Mouse (Mus musculus) forebrain, embryonic 14.5 days (tissue): ENCODE measurements at regions not wholly inside any gene's neighbourhood (a gene's known extent, or its start where the extent isn't known, plus 50 kb on each side); places are given as distances from the start of the nearest gene placed in this dataset.

Experiments
- ATAC-seq: fragments of 200-750 bp; cut with Nextera tagmentation; 2 replicates; pipeline ENCODE4 v1.8.0; 2017; ENCODE audit warnings: mild to moderate bottlenecking, moderate library complexity
- DNase-seq: peaks from one replicate; pipeline ENCODE4 v3.0.0-alpha.2; 2015; ENCODE audit warnings: low spot score
- H3K27ac ChIP-seq: fragments of 300-500 bp; sonication (generic); 2 replicates; pipeline ENCODE4 v1.5.1; 2014; ENCODE audit warnings: low read depth, mild to moderate bottlenecking, control low read depth, low read length, moderate library complexity
- H3K27me3 ChIP-seq: fragments of 300-500 bp; sonication (generic); replicated peaks from 2 replicates; pipeline ENCODE4 v1.6.1; 2014; ENCODE audit warnings: low read length, control low read depth, mixed read lengths; ENCODE audit not compliant: control insufficient read depth, insufficient read depth
- H3K36me3 ChIP-seq: fragments of 300-500 bp; sonication (generic); 2 replicates; pipeline ENCODE4 v1.6.1; 2014; ENCODE audit warnings: low read length, control low read depth; ENCODE audit not compliant: control insufficient read depth, insufficient read depth
- H3K4me1 ChIP-seq: fragments of 300-500 bp; sonication (generic); 2 replicates; pipeline ENCODE4 v1.6.1; 2014; ENCODE audit warnings: antibody characterized with exemption, low read length, control low read depth; ENCODE audit not compliant: control insufficient read depth, insufficient read depth
- H3K4me2 ChIP-seq: fragments of 300-500 bp; sonication (generic); 2 replicates; pipeline ENCODE4 v1.6.1; 2014; ENCODE audit warnings: mild to moderate bottlenecking, control low read depth, low read length
- H3K4me3 ChIP-seq: fragments of 300-500 bp; sonication (generic); 2 replicates; pipeline ENCODE4 v1.5.1; 2014; ENCODE audit warnings: low read depth, low read length, control low read depth
- H3K9ac ChIP-seq: fragments of 300-500 bp; sonication (generic); 2 replicates; pipeline ENCODE4 v1.6.1; 2014; ENCODE audit warnings: mild to moderate bottlenecking, low read length, control low read depth, moderate library complexity
- H3K9me3 ChIP-seq: fragments of 300-500 bp; sonication (generic); replicated peaks from 2 replicates; pipeline ENCODE4 v1.6.1; 2016; ENCODE audit warnings: low read length, control low read depth, mixed read lengths; ENCODE audit not compliant: control insufficient read depth
- WGBS: fragments of 180-500 bp; shearing (Covaris S2); extraction: QIAGEN DNeasy Blood & Tissue Kit; methylation state at CpG from one replicate; pipeline ENCODE4 v1.1.7; 2014; 5-methylcytosine and 5-hydroxymethylcytosine counted together

DNA sequence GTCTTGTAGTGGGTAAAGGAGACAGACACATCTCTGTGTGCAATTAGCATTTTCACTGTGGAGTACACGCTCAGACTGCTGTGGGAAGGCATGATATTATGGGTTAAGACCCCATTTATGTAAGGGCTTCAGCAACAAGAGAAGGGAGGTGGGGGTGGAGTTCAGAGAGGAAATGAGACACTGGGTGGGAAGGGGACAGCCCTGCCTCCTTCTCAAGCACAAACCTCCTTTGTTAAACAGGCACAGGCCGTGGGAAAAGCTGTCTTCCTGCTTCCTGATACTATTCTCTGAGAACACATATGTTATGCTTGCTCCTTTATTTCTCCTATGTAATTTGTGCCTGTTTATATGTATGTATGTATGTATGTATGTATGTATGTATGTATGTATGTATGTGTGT, 237.4 kb upstream of the Cxcr4 start:
- H3K27ac ChIP-seq = no peak overlapping the region
- no peak for DNase-seq
- no peaks in the 10 kb centered on the region for H3K36me3 ChIP-seq
- H3K4me1 ChIP-seq = no peaks in the 10 kb centered on the region
- 29% methylated on average over 2 of the region's 2 CpGs for WGBS
- H3K4me2 ChIP-seq = no peak overlapping the region
- no peak overlapping the region for H3K4me3 ChIP-seq
- no peaks in the 10 kb centered on the region for H3K27me3 ChIP-seq
- H3K9me3 ChIP-seq = no peaks in the 10 kb centered on the region
- no peak overlapping the region for H3K9ac ChIP-seq
- no peak for ATAC-seq

DNA sequence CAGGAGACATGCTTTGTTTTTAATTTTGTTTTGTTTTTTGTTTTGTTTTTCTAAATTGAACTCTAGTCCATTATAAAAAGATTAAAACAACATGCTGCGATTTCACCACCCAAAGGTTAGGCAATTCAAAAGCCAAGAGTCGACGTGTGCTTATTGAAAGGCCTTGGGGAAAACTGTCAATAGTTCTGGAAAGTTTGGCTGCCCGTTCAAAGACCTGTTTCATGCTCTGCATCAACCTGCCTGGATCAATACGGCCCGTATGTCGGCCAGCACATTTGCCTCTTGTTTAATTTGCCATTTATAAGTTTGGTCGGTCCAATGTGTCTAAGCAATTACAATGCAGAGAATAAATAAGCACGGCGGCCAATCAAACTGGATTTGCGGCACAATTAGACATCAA, 234.3 kb upstream of the Cxcr4 start:
- H3K9ac ChIP-seq = no peak overlapping the region
- DNase-seq = no peak
- no peak overlapping the region for H3K4me2 ChIP-seq
- ATAC-seq = no peak
- H3K27ac ChIP-seq = no peak overlapping the region
- H3K27me3 ChIP-seq = no peaks in the 10 kb centered on the region
- no peaks in the 10 kb centered on the region for H3K9me3 ChIP-seq
- 65% methylated on average over 11 of the region's 11 CpGs for WGBS
- no peaks in the 10 kb centered on the region for H3K36me3 ChIP-seq
- H3K4me3 ChIP-seq = no peak overlapping the region
- no peaks in the 10 kb centered on the region for H3K4me1 ChIP-seq

DNA sequence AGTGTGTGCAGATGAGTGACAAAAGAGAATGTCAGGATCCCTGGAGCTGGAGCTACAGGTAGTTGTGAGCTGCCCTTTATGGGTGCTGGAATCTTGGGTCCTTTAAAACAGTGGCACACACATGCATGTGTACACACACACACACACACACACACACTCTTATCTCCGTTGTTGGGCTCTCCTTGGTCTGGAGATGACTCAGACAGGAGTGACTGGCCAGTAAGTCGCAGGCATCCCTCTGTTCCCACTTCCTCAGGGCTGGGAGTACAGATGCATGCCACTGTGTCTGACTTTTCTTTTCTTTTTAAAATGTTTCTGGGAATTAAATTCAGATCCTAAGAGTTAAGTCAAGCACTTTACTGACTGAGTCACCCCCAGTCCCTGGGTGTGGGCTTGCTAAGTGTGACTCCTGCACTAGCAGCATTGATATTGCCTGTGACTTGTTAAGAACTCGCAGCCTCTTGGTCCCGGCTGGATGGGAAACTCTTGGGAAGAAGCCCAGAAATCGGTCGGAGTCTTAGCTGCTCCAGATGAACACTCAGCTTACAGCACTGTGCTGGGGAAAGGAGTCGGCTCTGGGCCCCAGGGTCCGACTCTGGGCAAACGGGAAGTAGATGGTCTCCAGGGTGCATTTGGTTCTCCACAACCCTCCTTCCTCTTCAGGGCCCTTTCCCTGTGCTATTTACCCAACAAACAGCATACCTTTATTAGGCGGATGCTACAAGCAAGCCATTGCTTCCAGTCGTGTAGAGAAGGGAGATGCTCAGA, 233.0 kb upstream of the Cxcr4 start:
- ATAC-seq (no peak), DNase-seq (no peak)
- Histone ChIP-seq H3K4me2 (no peak overlapping the region), H3K9me3 (no peaks in the 10 kb centered on the region), H3K27ac (no peak overlapping the region), H3K4me3 (no peak overlapping the region), H3K9ac (no peak overlapping the region), H3K36me3 (no peaks in the 10 kb centered on the region), H3K4me1 (no peaks in the 10 kb centered on the region), H3K27me3 (no peaks in the 10 kb centered on the region)
- WGBS = 72% methylated on average over 11 of the region's 11 CpGs

DNA sequence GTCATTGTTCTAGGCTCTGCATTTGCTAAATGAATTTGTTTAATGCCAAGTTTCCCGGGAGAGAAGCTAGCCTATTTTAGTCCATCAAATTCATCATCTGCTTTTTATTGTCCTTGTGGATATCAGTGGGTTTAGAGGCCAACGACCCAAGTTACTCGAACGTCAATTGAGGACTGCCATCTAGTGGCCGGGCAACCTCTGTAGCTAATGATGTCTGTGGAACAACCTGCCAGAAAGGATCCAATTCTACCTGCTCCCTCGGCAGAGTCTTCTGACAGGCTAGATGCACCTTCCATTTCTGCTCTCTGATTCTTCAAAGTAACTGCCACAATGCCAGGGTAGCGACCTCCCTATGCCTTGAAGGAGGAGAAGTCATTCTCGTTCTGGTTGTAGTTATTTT, 232.1 kb upstream of the Cxcr4 start:
- Histone ChIP-seq H3K36me3 (no peaks in the 10 kb centered on the region), H3K4me2 (no peak overlapping the region), H3K4me3 (no peak overlapping the region), H3K27me3 (no peaks in the 10 kb centered on the region), H3K27ac (no peak overlapping the region), H3K4me1 (no peaks in the 10 kb centered on the region), H3K9me3 (no peaks in the 10 kb centered on the region), H3K9ac (no peak overlapping the region)
- 8% methylated on average over 8 of the region's 8 CpGs for WGBS
- ATAC-seq = peak; percentile 37; the same call in 1 of the 2 replicates
- peak; percentile 87 for DNase-seq

DNA sequence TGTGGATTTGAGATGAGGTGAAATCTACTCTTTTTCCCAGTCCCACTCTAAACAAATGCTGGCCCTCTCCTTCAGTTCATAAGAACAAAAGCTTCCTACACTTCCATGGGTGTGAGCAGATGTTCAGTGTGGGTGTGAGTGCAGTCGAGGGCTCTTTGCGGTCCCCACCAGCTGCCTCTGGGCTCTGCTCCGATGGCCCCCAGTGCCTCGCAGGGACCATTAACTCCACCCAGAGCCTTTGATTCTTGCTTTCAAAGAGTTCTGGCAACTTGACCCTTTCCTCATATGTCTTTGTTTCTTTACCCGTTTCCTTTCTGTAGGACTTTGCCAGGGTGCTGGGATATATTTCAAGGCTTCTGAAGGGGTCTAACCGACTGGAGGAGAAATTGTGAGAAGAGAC, 229.9 kb upstream of the Cxcr4 start:
- Histone ChIP-seq H3K4me3 (no peak overlapping the region), H3K27ac (no peak overlapping the region), H3K9me3 (no peaks in the 10 kb centered on the region), H3K27me3 (no peaks in the 10 kb centered on the region), H3K9ac (no peak overlapping the region), H3K4me2 (no peak overlapping the region), H3K4me1 (no peaks in the 10 kb centered on the region), H3K36me3 (no peaks in the 10 kb centered on the region)
- WGBS = 73% methylated on average over 6 of the region's 6 CpGs
- DNase-seq (no peak), ATAC-seq (no peak)

DNA sequence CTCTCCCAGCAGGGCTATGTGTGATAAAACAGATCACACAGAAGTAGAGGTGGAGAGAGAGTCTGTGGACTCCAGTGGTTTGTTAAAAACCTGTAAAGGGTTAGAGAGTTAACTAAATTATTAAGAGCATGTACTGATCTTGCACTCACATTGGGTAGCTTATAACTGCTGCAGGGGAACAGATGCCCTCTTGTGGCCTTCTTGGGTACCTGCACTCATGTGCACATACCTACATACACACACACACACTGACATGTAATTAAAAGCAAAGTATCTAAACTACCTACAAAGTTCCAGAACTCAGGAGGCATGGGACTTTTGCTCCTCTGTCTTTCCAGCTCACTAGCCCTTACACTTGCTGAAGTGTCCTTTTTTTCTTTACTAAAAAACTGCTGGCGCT, 228.4 kb upstream of the Cxcr4 start:
- H3K9ac ChIP-seq = no peak overlapping the region
- ATAC-seq = no peak
- H3K4me2 ChIP-seq = no peak overlapping the region
- H3K36me3 ChIP-seq = no peaks in the 10 kb centered on the region
- no peaks in the 10 kb centered on the region for H3K9me3 ChIP-seq
- no peak overlapping the region for H3K27ac ChIP-seq
- no peaks in the 10 kb centered on the region for H3K4me1 ChIP-seq
- WGBS = 96% methylated on average over 1 of the region's 1 CpGs
- no peak overlapping the region for H3K4me3 ChIP-seq
- DNase-seq = no peak
- no peaks in the 10 kb centered on the region for H3K27me3 ChIP-seq

DNA sequence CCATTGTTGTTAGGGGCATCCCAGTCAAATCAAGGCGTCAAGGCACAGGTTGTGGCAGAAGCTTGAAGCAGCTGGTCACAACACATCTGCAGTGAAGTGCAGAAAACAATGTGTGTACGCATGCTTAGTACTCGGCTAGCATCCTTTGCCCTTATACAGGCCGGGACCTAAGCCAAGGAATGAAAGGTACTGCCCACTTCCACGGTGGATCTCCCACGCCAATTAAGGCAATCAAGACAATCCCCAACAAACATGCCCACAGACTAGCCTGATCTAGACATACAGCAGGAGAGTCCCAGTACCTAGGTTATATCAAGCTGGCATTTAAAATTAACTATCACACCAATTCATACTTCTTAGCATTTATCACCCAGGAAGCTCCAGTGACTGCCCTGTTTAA, 227.5 kb upstream of the Cxcr4 start:
- Histone ChIP-seq H3K4me2 (no peak overlapping the region), H3K9me3 (no peaks in the 10 kb centered on the region), H3K27ac (no peak overlapping the region), H3K36me3 (no peaks in the 10 kb centered on the region), H3K4me1 (no peaks in the 10 kb centered on the region), H3K4me3 (no peak overlapping the region), H3K27me3 (no peaks in the 10 kb centered on the region), H3K9ac (no peak overlapping the region)
- DNase-seq (no peak), ATAC-seq (no peak)
- WGBS = 88% methylated on average over 6 of the region's 6 CpGs

DNA sequence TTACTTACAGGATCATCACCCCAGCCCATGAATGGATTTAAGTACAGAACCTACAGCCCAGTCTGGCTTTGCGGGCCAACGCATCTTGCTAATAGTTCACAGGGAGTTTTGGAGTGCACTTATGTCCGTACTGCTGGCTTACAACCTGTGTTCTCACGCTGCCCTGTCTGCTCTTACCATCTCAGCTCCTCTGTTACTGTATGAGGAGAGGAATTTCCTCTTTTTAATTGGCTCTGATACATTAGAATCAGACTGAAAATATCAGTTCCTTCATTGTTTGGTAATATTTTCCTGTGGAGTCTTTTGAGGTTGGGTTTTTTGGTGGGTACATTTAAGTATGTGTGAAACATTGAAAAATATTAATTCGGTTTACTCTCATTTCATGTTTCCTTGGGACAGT, 221.3 kb upstream of the Cxcr4 start:
- ATAC-seq = no peak

DNA sequence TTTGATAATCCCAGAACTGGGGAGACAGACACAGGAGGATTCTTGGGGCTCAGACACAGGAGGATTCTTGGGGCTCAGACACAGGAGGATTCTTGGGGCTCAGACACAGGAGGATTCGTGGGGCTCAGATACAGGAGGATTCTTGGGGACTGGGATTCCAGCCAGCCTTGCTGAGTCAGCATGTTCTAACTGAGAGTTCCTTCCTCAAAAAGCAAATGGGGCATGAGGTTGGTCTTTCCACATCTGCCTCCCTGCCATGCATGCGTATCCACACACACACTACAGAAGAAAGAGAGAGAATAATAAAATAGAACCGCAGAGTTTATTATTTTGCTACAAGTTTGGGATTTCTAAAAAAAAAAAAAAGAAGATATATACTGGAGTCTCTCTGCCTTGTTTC, 218.8 kb upstream of the Cxcr4 start:
- DNase-seq (no peak), ATAC-seq (no peak)
- Histone ChIP-seq H3K27me3 (no peaks in the 10 kb centered on the region), H3K4me1 (no peaks in the 10 kb centered on the region), H3K9me3 (no peaks in the 10 kb centered on the region), H3K36me3 (no peaks in the 10 kb centered on the region), H3K27ac (no peak overlapping the region), H3K9ac (no peak overlapping the region), H3K4me2 (no peak overlapping the region), H3K4me3 (no peak overlapping the region)
- WGBS = 83% methylated on average over 3 of the region's 3 CpGs

More for the DNA sequence above, 221.3 kb upstream of the Cxcr4 start:
- H3K27ac ChIP-seq = no peak overlapping the region
- no peak overlapping the region for H3K9ac ChIP-seq
- no peaks in the 10 kb centered on the region for H3K36me3 ChIP-seq
- H3K4me3 ChIP-seq = no peak overlapping the region
- no peak for DNase-seq
- H3K4me2 ChIP-seq = no peak overlapping the region
- H3K4me1 ChIP-seq = no peaks in the 10 kb centered on the region
- 73% methylated on average over 5 of the region's 5 CpGs for WGBS
- H3K27me3 ChIP-seq = no peaks in the 10 kb centered on the region
- no peaks in the 10 kb centered on the region for H3K9me3 ChIP-seq
